Mouse (Mus musculus) embryo, embryonic 10 days (tissue): Measurements from ENCODE around the gene Nubp2.

Experiments
- DNase-seq: peaks from one replicate; pipeline ENCODE4 v3.0.0-alpha.2; 2015; ENCODE audit warnings: low spot score

Gene Nubp2

GRCm38 (mm10) chr17:24860076-24860475, 26.1 kb downstream of the Nubp2 start:
- no peak for DNase-seq

- no peak for DNase-seq
Measured at GRCm38 (mm10) chr17:24858967-24859366, 27.2 kb downstream of the Nubp2 start.

GRCm38 (mm10) chr17:24857831-24858470, 28.2 kb downstream of the Nubp2 start:
- no peak for DNase-seq

- DNase-seq, result no peak
Measured at GRCm38 (mm10) chr17:24856589-24856988, 29.6 kb downstream of the Nubp2 start.

- DNase-seq, result no peak
Measured at GRCm38 (mm10) chr17:24855838-24856464, 30.2 kb downstream of the Nubp2 start.

GRCm38 (mm10) chr17:24851381-24852125, 34.6 kb downstream of the Nubp2 start:
- DNase-seq, result no peak

GRCm38 (mm10) chr17:24850773-24851127, 35.4 kb downstream of the Nubp2 start:
- no peak for DNase-seq

GRCm38 (mm10) chr17:24850065-24850772, 35.9 kb downstream of the Nubp2 start, which contains the start of gene Fahd1:
Gene Fahd1, minus strand, starts transcription at chr17:24850364.
- peak; percentile 99 for DNase-seq

- peak; percentile 74 for DNase-seq
Measured at GRCm38 (mm10) chr17:24849733-24850064, 36.5 kb downstream of the Nubp2 start.

GRCm38 (mm10) chr17:24848600-24849031, 37.5 kb downstream of the Nubp2 start:
- no peak for DNase-seq

- DNase-seq, result no peak
Measured at GRCm38 (mm10) chr17:24847386-24847785, 38.8 kb downstream of the Nubp2 start.

GRCm38 (mm10) chr17:24844525-24844924, 41.6 kb downstream of the Nubp2 start:
- DNase-seq, result no peak

GRCm38 (mm10) chr17:24842631-24843030, 43.5 kb downstream of the Nubp2 start:
- DNase-seq, result no peak

GRCm38 (mm10) chr17:24841133-24841532, 45.0 kb downstream of the Nubp2 start:
- DNase-seq, result peak; percentile 29

- DNase-seq, result no peak
Measured at GRCm38 (mm10) chr17:24840341-24840740, 45.8 kb downstream of the Nubp2 start.

GRCm38 (mm10) chr17:24839842-24840241, 46.3 kb downstream of the Nubp2 start, which contains the start of gene Hagh:
Gene Hagh, plus strand, starts transcription at chr17:24840143.
- no peak for DNase-seq
